Mouse (Mus musculus): ENCODE measurements at regions not wholly inside any gene's neighbourhood (a gene's known extent, or its start where the extent isn't known, plus 50 kb on each side); places are given as distances from the start of the nearest gene placed in this dataset.

- TF ChIP-seq CTCF (IDR thresholded peaks at IDR 0.05 in 2 of 3, conservative IDR thresholded peaks at IDR 0.05 in 1 of 3; ENCODE audit: control insufficient read depth in 1 of 3, insufficient read depth in 1 of 3, low read depth in 2 of 3, low read length in 3 of 3, poor library complexity in 1 of 3, severe bottlenecking in 1 of 3) (no peak), POLR2AphosphoS5 (IDR thresholded peaks at IDR 0.05; ENCODE audit: borderline replicate concordance, low read depth, low read length) (no peak), GATA1 (IDR thresholded peaks at IDR 0.05; ENCODE audit: low read depth, low read length) (no peak), POLR2A (IDR thresholded peaks at IDR 0.05; ENCODE audit: control insufficient read depth in 1 of 2, insufficient read depth in 1 of 2, low read depth in 1 of 2, low read length in 2 of 2, poor library complexity in 1 of 2) (no peak), TBP (IDR thresholded peaks at IDR 0.05; ENCODE audit: low read depth, low read length) (no peak), MAZ (IDR thresholded peaks at IDR 0.05; ENCODE audit: low read depth, low read length) (no peak), TAL1 (IDR thresholded peaks at IDR 0.05; ENCODE audit: low read length) (no peak), BHLHE40 (IDR thresholded peaks at IDR 0.05; ENCODE audit: borderline replicate concordance, low read depth, low read length) (no peak), CHD2 (IDR thresholded peaks at IDR 0.05; ENCODE audit: low read length) (no peak), E2F4 (IDR thresholded peaks at IDR 0.05; ENCODE audit: borderline replicate concordance, low read depth, low read length) (no peak), MXI1 (IDR thresholded peaks at IDR 0.05; ENCODE audit: low read depth, low read length) (no peak), EP300 (IDR thresholded peaks at IDR 0.05; ENCODE audit: low read depth in 1 of 2, low read length in 2 of 2) (no peak), USF1 (IDR thresholded peaks at IDR 0.05; ENCODE audit: low read depth, low read length) (no peak)
Observed at GRCm38 (mm10) chr1:137051515-137051914, 91.3 kb upstream of the Nr5a2 start.

Measured in MEL (cell line).